Mouse (Mus musculus) cerebellum, postnatal 10 days (tissue): ENCODE measurements at regions not wholly inside any gene's neighbourhood (a gene's known extent, or its start where the extent isn't known, plus 50 kb on each side); places are given as distances from the start of the nearest gene placed in this dataset.
A peak's percentile ranks its signal among the peaks of the same experiment; 100 is the strongest.

Experiments
- DNase-seq, 2 experiments: peaks; one replicate each; pipeline ENCODE4 v3.0.0; 2021; ENCODE audit warnings: mixed read lengths in 2 of 2

DNA sequence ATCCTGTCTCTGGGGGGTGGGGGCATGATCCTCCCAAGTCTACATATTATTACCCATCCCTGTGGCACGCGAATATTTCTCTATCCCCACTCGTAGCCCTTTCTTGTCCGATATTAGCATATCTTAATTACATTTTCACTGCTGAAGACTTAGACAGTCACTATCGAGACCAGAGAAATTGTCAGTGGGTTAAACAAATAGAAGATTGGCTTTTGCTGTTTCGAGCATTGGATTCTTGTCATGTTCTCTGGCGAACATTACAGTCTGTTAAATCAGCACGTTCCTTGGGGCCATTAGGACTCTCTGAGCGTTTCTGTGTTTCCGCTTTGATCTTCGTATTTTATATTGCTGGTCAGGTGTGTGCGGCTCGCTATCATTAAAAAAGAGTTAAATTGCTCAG, 129.6 kb upstream of the Psmd7 start:
- no peak for DNase-seq

DNA sequence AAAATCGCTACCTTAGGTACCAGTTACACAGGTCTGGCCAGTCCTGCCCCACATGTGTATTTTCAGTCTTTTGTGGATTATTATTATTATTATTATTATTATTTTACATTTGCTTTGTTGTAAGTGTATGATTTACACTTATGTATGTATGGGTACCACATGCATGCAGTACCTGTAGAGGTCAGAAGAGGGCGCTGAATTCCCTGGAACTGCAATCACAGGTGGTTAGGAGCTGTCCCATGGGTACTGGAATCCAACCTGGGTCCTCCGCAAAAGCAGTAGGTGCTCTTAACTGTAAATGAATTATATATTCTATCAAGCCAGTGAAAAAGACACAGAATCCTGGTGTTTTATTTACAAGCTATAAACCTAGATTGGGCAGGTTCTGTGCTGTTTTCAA, 131.4 kb upstream of the Psmd7 start:
- no peak for DNase-seq

DNA sequence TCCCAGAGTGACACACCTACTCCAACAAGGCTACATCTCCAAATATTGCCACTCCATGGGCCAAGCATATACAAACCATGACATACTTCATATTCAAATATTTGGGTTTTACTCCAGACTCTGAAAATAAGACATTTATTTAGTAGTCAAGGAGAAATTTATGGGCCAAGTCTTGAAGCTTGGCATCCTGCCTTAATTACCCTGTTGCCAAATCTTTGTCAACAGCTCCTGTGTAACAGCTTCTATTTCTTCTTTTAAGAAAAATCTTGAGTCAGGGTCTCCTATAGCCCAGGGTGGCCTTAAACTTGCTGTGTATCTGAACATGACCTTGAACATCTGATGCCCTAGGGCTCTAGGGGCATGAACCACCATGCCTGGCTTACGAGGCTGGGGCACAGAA, 138.5 kb upstream of the Psmd7 start:
- no peak for DNase-seq

DNA sequence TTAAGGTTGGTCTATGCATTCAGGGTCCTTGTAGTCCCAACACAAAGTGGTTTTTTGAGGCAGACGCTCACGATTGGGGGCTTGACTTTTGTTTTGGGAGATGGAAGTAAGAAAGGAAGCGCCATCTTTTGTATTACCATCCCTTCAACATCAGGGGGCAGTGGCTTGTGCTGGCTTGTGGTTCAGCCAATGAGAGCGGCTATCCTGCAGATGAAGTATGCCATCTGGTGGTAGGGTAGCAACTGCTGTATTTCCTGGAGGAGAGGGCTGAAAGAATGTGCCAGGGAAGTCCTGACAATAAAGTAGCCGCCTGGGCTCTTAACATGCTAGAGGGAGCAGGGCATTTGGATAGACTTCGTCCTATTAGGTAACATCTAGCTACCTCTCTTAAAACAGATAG, 139.0 kb upstream of the Psmd7 start:
- DNase-seq: no peak

DNA sequence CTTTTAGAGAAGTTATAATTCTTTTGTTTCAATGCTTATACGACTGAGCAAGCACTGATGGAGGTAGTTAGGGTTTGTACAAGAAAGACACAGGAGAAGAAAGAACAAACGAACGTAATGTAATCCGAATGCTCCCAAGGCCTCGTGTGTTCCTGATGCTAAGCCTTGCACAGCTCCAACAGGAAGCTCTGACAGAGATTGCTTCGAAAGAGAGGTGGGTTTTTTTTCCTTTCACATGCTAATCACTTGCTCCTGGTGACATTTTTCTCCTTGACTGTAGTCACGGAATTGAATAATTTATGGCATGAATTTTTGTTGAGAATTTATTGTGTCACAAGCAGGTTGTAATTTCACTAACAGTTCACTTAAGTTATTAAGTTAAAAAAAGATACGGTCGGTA, 150.8 kb upstream of the Psmd7 start:
- no peak for DNase-seq

DNA sequence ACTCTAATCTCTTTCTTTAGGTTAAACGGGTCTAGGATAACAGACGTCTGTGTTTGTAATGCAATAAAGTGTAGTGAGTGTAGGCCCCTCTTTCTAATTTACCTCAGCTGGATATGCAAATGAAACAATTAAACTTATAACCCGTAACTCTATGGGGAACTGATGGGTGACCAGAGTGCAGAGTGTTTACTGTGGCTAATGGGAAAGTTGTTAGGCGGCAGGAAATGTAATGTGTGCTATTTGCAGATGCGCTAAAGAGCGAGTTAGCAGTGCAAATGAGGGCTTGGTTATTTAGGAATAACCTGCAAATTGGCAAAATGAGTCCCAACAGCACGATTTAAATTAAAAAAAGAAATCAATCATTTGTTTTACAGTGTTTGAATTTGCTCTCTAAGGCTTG, 168.8 kb upstream of the Psmd7 start:
- DNase-seq: no peak

DNA sequence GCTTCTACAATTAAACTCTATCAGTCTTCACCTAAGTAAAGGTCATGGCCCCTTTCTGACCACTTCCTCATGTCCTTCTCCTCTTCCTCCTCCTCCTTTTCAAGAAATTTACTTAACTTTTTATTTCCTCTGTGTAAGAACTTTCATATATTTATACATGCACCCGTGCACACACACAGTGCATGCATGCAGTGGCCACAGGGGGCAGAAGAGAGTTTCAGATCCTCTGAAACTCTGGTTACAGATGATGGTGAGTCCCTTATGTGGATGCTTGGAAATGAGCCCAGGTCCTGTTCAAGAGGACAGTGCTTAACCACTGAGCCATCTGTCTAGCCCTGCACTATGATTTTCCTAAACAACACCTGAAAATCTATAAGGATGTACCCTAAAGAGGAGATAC, 170.4 kb upstream of the Psmd7 start:
- peak; percentile 12 to 14 for DNase-seq

DNA sequence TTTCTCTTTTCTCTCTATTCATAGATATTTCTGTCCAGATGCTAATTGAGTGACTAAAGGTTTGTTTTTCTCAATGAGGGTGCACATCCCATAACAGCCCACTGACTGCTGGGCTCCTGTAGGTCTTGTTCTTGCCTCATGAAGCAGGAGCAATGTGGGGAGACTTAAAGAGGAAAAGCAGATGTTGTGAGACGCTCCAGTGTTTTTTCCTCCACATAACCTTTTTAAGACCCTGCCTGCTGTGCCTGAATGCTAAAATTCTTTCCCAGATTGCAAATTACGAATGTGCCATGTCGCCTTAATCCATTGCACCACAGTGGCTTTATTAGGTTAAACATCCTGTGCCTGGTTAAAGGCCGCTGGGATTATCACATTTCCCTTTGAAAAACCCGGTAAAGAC, 165.5 kb upstream of the Zfhx3 start:
- no peak for DNase-seq

DNA sequence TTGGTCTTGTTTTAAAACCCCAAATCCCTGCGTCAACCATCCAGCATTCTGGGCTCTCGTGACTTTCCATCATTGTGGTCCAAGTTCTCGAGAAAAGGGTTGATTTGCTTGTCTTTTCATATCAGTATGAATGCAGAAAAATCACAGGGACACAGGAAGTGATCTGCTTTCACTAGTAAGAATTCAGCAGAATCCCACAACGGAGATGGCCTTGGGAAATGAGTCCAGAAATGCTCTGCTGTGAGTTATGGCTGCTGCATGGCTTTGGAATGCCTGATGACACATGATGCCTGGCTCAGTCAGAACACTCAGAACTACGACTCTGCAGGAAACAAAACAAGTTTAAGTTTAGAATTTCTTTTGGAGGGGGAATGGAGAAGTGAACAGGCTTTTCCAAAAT, 156.7 kb upstream of the Zfhx3 start:
- DNase-seq: no peak

DNA sequence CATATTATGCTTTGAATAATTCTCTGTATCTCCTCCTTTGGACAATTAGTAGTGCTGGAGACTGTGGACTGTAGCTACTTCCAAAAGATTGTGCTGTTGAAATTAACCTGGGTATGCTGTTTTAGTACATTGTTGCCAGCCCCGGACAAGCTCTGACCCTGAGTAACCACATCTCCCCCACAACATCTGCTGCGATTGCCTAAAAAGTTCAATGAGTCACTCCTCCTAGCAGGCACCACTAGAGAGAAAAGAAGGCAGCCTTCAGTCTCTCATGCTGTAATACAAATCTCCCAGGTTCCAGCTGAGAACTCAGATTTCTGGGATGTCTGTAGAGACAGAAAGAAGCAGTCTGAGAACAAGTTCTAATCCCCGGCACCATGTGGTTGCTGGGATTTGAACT, 150.2 kb upstream of the Zfhx3 start:
- no peak for DNase-seq

DNA sequence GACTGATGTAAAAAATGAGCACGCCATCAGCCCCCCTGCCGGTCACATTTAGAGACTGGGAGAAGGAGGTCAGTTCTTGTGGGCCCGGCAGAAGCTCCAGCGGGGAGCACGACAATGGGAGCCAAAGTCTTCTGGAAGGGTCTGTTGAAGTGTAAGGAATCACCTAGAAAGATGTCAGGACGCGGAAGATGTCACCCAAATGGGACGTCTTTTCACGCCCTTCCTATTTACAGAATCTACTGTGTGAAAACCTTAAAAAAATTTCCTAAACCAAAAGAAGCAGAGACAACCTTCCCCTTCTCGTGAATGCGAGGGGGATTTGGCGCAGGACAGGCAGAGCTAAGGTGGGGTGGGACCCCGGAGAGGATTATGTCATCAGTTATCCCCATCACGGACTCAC, 127.5 kb upstream of the Zfhx3 start:
- no peak for DNase-seq

DNA sequence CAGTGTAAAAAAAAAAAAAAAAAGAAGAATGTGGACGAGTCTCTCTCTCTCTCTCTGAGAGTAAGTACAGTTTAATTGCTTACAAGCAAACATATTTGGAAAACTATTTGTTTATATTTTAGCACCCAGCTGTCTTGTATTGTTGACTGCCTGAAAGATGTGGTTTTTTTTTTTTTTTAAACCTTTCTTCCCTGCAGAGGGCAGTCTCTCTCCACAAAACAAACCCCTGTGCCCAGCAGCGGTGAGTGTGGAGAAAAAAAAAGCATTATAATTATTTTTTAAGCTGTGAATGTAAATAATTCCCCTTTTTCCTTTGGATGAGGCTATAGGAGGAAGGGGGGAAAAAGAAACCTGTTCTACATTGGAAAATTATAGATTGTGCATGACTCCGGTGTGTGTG, 126.7 kb upstream of the Zfhx3 start:
- peak; percentile 16 to 32 for DNase-seq

DNA sequence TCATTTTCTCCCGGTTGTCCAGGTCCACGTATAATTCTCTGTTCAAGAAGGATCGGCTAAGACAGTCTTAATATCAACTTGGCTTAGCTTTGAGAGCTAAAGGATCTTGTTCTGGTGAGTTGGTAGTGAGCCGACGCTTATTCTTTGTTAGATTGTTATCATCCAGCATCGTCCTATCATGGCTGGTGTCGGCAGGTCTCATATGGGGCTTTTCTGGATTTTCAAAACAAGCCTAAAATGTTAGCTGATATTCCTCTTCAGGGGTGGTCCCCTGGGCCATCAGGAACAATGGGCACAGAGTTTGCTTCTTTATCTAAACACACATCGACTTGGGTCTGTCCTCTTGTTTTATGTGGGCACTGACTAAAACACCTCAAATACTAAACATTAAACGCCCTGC, 124.6 kb upstream of the Zfhx3 start:
- DNase-seq: no peak

DNA sequence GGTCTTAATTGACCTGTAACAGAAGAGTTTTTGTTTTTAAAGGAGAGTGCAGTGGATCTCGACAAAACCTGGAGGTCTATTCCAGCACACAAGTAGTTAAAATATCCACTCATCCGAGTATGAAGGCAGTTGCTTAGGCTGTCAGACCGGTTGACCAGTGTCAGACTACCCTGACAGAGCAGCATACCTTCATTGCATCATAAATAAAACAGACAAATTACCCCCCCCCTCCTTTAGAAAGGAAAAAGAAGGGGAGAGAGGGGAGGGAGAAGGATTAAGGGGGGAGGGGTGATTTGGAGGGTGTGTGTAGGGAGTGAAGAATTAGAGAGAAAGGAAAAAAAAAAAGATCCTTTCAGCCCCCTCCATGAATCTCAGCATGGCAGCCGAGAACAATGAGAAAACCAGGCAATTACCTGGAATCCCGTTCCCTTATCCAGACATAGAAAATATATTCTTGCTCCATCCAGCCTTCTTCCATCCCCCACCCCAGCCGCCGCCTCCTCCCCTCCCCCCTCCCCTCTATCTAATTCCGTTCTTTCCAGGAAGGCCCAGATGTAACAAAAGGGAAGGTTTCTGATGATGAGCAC, 122.2 kb upstream of the Zfhx3 start:
- no peak for DNase-seq

DNA sequence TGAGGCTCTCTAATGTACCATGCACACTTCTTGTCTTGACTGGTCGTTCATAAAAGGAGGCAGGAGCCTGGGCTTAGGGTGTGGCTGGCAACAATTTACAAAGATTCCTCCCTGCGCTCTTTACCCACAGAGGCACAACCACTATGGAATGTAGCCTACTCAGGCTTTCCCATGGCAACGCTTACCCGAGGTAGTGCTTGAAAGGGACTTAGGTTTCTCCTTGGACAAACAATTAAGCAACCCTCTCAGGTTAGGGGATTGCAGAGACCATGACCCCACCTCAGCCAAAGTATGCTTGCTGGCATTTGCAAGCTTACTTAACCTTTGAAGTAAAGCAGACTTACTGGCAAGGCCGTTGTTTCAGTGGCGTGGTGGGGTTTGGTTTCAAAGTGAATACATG, 120.9 kb upstream of the Zfhx3 start:
- no peak for DNase-seq

DNA sequence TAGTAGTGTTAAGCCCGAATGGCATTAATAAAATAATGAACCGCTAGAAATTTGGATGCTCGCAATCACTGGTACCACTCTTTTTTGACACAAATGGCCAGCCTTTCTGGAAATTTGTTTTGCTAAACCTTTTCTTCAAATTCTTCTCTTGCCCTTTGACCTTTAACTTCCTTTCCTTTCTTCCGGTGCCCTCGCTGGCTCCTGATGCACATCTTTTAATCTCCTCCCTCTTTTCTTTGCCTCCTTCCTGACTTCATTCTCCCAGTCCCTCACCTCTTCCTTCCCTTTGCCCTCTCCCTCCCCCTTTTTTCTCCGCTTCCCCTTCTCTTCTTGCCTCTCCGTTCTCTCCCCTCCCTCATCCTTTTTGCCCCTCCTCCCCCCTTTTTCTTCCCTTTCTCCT, 118.3 kb upstream of the Zfhx3 start:
- no peak for DNase-seq

DNA sequence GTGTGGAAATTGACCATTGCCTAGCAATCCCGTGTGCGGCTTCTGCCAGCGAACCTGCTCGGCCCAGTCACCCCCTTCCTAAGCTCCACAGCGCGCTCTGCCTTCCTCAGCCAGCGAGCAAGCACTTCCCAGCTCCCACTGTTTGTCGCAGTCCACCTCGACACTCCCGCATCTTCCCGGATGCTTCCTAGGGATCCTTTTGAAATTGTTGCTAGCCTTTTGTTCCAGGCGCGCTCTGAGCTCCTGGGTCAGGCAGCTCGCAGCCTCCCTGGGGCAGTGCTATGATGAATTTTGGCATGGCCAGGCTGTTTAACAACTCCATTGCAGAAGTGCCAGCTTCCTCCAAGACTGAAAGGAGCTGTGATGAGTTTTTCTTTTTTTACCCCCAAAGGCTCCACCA, 117.8 kb upstream of the Zfhx3 start:
- DNase-seq: peak; percentile 43 to 54

DNA sequence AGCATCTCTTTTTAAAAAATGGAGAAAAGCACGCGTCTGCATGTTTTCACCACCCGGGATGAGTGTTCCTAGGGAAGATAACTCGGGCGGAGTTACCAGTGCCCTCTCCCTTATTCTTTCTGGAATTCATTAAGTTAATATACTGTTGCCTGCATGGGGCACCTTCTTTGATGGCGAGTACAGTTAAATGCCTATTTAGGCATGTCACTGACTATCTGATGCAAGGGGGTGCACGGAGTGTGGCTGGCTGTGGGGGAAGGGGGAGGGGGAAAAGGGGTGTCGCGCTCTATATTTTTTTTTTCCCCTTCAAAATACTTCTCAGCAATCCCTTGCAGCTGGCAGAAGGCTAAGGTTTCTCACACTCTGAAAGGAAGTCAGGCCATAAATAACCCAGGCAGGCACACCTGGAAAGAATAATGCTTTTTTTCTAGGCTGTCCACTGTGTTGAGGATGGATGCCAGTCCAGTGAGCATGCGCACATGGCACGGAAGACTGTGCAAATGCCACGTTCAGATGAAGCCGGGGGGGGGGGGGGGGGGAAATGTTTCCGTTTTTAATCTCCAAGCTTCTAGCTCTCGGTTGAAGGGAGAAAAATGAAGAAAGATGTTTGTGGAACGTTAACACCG, 114.8 kb upstream of the Zfhx3 start:
- DNase-seq: no peak

DNA sequence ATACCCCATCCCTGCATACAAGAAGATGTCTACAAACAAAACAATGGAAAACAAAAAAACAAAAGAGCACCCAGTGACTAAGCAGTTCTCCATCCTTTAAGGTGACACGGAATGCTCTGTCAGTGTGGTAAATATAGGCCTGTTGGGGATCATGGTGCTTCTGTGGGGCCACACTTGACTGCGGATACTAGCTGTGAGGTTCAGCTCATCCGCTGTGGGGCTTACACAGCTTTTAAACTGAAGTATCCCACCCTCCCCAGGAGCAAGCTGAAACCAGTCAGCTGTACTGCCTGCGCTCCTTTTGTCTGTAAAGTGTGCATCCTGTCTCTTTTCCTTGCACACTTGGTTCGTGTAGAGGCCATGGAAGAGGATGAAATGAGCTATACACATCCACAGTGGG, 113.9 kb upstream of the Zfhx3 start:
- no peak for DNase-seq

DNA sequence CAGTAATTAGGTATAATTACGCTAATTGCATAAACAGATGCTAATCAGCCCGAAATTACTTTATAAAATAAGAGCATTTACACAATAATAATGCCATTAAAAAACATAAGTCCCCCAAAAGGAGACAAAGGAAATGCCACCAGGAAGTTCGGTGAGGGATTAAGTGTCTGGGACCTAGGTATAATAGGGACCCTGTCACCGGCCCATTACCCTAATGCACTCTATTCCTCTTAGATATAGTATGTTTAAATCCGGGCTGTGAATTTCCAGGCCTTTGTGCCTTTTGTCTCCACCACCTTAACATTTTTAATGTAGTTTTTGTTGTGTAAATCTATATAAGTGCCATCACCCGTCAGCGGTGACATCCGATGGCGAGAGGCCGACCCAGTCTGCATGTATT, 109.0 kb upstream of the Zfhx3 start:
- DNase-seq: no peak

DNA sequence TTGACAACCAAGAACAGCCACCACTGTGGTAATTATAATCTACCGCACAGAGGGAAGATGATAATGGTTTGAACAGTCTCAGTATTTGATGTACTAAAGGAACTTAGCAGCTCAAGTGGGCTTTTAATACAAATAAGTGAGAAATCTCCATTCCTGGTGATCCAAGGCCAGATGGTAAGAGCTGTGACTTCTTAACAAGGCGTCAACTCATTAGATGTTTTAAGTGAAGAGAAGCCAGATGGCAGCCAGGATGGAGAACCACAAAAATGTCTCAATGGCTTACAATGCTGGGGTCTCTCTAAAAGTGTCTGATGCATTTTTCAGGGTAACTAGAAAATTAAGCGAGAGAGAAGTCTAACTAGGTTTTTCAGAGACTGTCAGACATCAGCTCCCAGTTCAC, 96.3 kb upstream of the Zfhx3 start:
- DNase-seq: no peak

DNA sequence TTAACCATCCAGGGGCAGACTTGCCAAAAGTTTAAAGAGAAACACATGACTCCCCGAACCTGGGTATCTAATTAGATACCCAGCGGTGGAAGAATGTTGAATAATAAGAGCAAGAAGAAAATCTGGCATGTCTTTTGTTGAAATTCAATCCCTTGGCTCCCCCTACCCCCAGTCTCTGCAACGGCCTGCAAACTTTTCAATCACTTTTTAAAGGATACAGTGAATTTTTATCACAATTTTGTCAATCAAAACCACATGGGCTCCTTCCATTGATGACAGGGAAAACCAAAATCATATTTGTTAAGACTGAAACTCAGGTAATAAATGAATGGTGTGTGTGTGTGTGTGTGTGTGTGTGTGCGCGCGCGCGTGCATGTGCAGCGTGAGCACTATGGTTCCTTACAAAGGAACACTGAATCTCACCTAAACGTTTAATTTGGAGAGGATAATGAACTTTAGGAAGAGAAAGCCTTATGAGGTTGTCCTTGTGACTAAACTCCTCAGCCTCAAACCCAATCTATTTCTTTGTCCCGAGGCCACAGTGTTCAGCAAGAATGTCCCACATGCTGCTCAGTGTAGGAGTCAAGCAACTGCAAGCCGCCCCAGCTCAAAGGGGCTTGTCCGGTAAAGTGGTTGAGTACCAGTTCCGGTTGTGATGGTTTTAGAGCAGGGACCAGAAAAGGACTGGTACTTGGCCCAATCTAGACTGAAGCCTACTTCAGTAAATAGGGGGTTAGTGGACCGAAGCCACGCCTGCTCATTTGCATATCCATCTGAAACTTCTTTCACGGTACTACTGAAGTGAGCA, 91.0 kb upstream of the Zfhx3 start:
- no peak for DNase-seq

DNA sequence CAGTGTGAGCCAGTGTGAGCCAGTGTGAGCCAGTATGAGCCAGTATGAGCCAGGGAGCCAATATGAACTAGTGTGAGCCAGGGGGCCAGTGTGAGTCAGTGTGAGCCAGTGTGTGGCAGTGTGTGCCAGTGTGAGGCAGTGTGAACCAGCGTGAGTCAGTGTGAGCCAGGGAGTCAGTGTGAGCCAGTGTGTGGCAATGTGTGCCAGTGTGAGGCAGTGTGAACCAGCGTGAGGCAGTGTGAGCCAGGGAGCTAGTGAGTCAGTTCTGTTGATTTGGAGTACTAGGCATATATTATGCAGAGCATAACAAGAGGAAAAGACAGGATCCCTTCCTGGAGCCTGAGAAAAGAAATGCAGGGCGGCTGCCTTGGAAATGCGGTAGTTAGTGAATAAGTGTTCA, 82.7 kb upstream of the Zfhx3 start:
- no peak for DNase-seq

DNA sequence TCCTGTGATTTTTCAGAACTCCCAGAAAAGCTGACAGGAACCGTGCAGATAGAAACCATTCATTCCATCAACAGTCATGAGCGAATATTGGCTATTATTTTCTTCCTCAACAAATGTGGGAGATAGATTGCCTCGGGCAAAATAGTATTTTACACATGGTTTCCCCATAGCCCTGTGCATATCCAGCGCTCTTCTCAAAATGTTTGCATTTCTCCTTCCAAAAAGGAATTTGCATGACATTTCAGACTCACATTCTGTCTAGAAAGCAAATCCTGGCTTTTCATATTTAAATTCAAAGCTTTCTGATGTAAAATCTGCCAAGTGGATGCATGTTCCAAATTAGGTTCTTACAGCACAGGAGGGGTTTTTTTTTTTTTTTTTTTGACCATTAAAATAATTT, 82.2 kb upstream of the Zfhx3 start:
- no peak for DNase-seq
